Mouse (Mus musculus): ENCODE measurements around the gene Stard13. TPM values are rescaled to one million over a fixed set of nuclear protein-coding genes. Genes with fewer than 3 reads are reported as not detected.

The Stard13 gene
- total RNA-seq (2022), result 10 to 100 TPM; 12.5 to 17.0 (median 14.7) TPM

GRCm38 (mm10) chr5:151233400-151234031 is at the start of gene Stard13:
Gene Stard13, minus strand, starts transcription at chr5:151233836.
- DNase-seq, result peak; percentile 10

- DNase-seq, result no peak
Measured at GRCm38 (mm10) chr5:151279531-151279930, 45.9 kb upstream of the Stard13 start.

- no peak for DNase-seq
Measured at GRCm38 (mm10) chr5:151277927-151278326, 44.3 kb upstream of the Stard13 start.

- peak; percentile 8 for DNase-seq
Measured at GRCm38 (mm10) chr5:151275986-151276385, 42.4 kb upstream of the Stard13 start.

GRCm38 (mm10) chr5:151274265-151274664 is 40.6 kb upstream of the Stard13 start:
- no peak for DNase-seq

- no peak for DNase-seq
Measured at GRCm38 (mm10) chr5:151270815-151271214, 37.2 kb upstream of the Stard13 start.

GRCm38 (mm10) chr5:151266896-151267634 is 33.4 kb upstream of the Stard13 start:
- no peak for DNase-seq

- no peak for DNase-seq
Measured at GRCm38 (mm10) chr5:151261558-151261957, 27.9 kb upstream of the Stard13 start.

GRCm38 (mm10) chr5:151252213-151252612 is 18.6 kb upstream of the Stard13 start:
- no peak for DNase-seq

GRCm38 (mm10) chr5:151251656-151252055 is 18.0 kb upstream of the Stard13 start:
- DNase-seq, result no peak

- DNase-seq, result no peak
Measured at GRCm38 (mm10) chr5:151248671-151249620, 15.3 kb upstream of the Stard13 start.

GRCm38 (mm10) chr5:151248084-151248483 is 14.4 kb upstream of the Stard13 start:
- no peak for DNase-seq

GRCm38 (mm10) chr5:151247115-151247875 is 13.7 kb upstream of the Stard13 start:
- DNase-seq, result no peak

- no peak for DNase-seq
Measured at GRCm38 (mm10) chr5:151246287-151246686, 12.7 kb upstream of the Stard13 start.

- DNase-seq, result no peak
Measured at GRCm38 (mm10) chr5:151245571-151245970, 11.9 kb upstream of the Stard13 start.

- no peak for DNase-seq
Measured at GRCm38 (mm10) chr5:151238730-151239129, 5.1 kb upstream of the Stard13 start.

GRCm38 (mm10) chr5:151236411-151236810 is 2.8 kb upstream of the Stard13 start:
- DNase-seq, result no peak

- no peak for DNase-seq
Measured at GRCm38 (mm10) chr5:151232576-151233299, 898 bp downstream of the Stard13 start.

GRCm38 (mm10) chr5:151231861-151232260 is 1.8 kb downstream of the Stard13 start:
- no peak for DNase-seq

- DNase-seq, result no peak
Measured at GRCm38 (mm10) chr5:151231411-151231810, 2.2 kb downstream of the Stard13 start.

GRCm38 (mm10) chr5:151230427-151230826 is 3.2 kb downstream of the Stard13 start:
- no peak for DNase-seq

All from adrenal gland, adult 8-10 months (tissue).